Mouse (Mus musculus): ENCODE measurements around the gene Nubp2. TPM values are rescaled to one million over a fixed set of nuclear protein-coding genes. Genes with fewer than 3 reads are reported as not detected.

The Nubp2 gene
- polyA plus RNA-seq, 1 experiment: 96.1 TPM

DNA sequence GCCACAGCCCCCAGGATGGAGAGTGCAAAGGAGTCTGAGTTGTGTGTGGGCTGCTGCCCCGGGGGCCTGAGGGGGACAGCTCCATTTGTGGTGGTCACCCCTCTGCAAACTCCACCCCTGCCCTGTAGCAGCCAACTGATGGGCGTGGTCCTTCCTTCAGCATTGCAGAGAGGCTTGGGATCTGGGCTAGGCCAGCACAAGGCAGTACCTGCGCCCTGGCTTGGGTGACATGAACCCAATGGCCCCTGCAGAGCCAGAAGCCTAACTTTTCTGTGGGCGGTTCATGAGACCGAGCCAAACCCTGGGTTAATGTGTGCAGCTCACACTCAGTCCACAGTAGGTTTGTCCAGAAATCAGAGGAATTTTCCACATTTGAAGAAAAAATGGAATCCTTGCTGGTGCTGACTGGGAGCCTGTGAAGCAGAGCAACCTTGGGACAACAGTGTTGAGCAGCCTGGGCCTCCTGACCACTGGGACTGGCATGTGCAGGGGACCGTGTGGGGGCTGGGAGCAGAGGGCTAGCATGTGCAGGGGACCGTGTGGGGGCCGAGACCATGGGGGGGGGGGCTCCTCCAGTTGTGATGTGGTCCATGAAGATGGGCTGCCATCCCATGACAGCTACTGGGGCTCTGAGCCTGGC, 28.2 kb downstream of the Nubp2 start:
- WGBS: 88% methylated on average over 8 of the region's 8 CpGs
- DNase-seq: no peak
- Histone ChIP-seq H3K27me3 (ENCODE audit: control insufficient read depth, insufficient read depth, low read length) (no peaks in the 10 kb centered on the region), H3K36me3 (ENCODE audit: control insufficient read depth, insufficient read depth, low read length) (peaks cover 6% of the 10 kb centered on the region), H3K4me1 (replicated peaks; ENCODE audit: control insufficient read depth, insufficient read depth, low read length) (no peaks in the 10 kb centered on the region), H3K4me3 (ENCODE audit: control insufficient read depth, insufficient read depth, low read length) (no peak overlapping the region), H3K27ac (ENCODE audit: control insufficient read depth, insufficient read depth, low read length) (no peak overlapping the region)
- TF ChIP-seq CTCF (IDR thresholded peaks at IDR 0.05; ENCODE audit: borderline replicate concordance, control insufficient read depth, extremely low read depth, insufficient read depth, low read length, poor library complexity) (no peak), POLR2A (IDR thresholded peaks at IDR 0.05; ENCODE audit: control insufficient read depth, extremely low read depth, insufficient read depth, low read length, poor library complexity) (no peak)

- no peak for DNase-seq
- H3K27ac ChIP-seq (ENCODE audit: control insufficient read depth, insufficient read depth, low read length): no peak overlapping the region
- H3K27me3 ChIP-seq (ENCODE audit: control insufficient read depth, insufficient read depth, low read length): no peaks in the 10 kb centered on the region
- TF ChIP-seq CTCF (IDR thresholded peaks at IDR 0.05; ENCODE audit: borderline replicate concordance, control insufficient read depth, extremely low read depth, insufficient read depth, low read length, poor library complexity): no peak
- TF ChIP-seq POLR2A (IDR thresholded peaks at IDR 0.05; ENCODE audit: control insufficient read depth, extremely low read depth, insufficient read depth, low read length, poor library complexity): no peak
- peaks cover 6% of the 10 kb centered on the region for H3K36me3 ChIP-seq (ENCODE audit: control insufficient read depth, insufficient read depth, low read length)
- WGBS: 95% methylated on average over 13 of the region's 13 CpGs
- H3K4me3 ChIP-seq (ENCODE audit: control insufficient read depth, insufficient read depth, low read length): no peak overlapping the region
- no peaks in the 10 kb centered on the region for H3K4me1 ChIP-seq (replicated peaks; ENCODE audit: control insufficient read depth, insufficient read depth, low read length)
Observed at GRCm38 (mm10) chr17:24856589-24856988, 29.6 kb downstream of the Nubp2 start.

- Histone ChIP-seq H3K27me3 (ENCODE audit: control insufficient read depth, insufficient read depth, low read length) (no peaks in the 10 kb centered on the region), H3K27ac (ENCODE audit: control insufficient read depth, insufficient read depth, low read length) (no peak overlapping the region), H3K36me3 (ENCODE audit: control insufficient read depth, insufficient read depth, low read length) (peaks cover 1% of the 10 kb centered on the region; the same call in 1 of the 2 replicates), H3K4me1 (replicated peaks; ENCODE audit: control insufficient read depth, insufficient read depth, low read length) (peaks cover 2% of the 10 kb centered on the region; the same call in 1 of the 2 replicates), H3K4me3 (ENCODE audit: control insufficient read depth, insufficient read depth, low read length) (no peak overlapping the region)
- 92% methylated on average over 3 of the region's 3 CpGs for WGBS
- no peak for TF ChIP-seq POLR2A (IDR thresholded peaks at IDR 0.05; ENCODE audit: control insufficient read depth, extremely low read depth, insufficient read depth, low read length, poor library complexity)
- no peak for TF ChIP-seq CTCF (IDR thresholded peaks at IDR 0.05; ENCODE audit: borderline replicate concordance, control insufficient read depth, extremely low read depth, insufficient read depth, low read length, poor library complexity)
- no peak for DNase-seq
Observed at GRCm38 (mm10) chr17:24855838-24856464, 30.2 kb downstream of the Nubp2 start.

GRCm38 (mm10) chr17:24851381-24852125, 34.6 kb downstream of the Nubp2 start:
- Histone ChIP-seq H3K4me1 (replicated peaks; ENCODE audit: control insufficient read depth, insufficient read depth, low read length) (peaks cover 6% of the 10 kb centered on the region), H3K36me3 (ENCODE audit: control insufficient read depth, insufficient read depth, low read length) (no peaks in the 10 kb centered on the region), H3K27ac (ENCODE audit: control insufficient read depth, insufficient read depth, low read length) (no peak overlapping the region), H3K4me3 (ENCODE audit: control insufficient read depth, insufficient read depth, low read length) (no peak overlapping the region), H3K27me3 (ENCODE audit: control insufficient read depth, insufficient read depth, low read length) (no peaks in the 10 kb centered on the region)
- no peak for TF ChIP-seq CTCF (IDR thresholded peaks at IDR 0.05; ENCODE audit: borderline replicate concordance, control insufficient read depth, extremely low read depth, insufficient read depth, low read length, poor library complexity)
- no peak for TF ChIP-seq POLR2A (IDR thresholded peaks at IDR 0.05; ENCODE audit: control insufficient read depth, extremely low read depth, insufficient read depth, low read length, poor library complexity)
- 84% methylated on average over 10 of the region's 10 CpGs for WGBS
- DNase-seq: no peak

DNA sequence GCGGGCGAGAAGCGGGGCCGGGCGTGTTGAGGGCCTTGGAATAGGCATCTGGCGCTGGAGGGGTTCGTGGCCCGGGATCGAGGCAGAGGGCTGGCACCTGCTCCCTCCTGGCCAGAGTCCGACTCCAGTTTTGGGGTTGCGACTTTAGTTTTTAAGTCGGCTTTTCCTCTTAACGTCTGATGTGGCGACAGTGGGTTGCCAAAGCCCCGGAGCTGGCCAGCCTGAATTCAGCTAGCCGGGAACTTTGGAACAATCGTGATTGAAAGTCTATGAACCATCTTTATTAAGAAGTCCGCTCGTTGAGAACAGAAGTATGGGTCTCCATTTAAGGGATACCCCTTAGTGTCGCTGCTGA, 35.4 kb downstream of the Nubp2 start:
- WGBS: 1% methylated on average over 20 of the region's 20 CpGs

GRCm38 (mm10) chr17:24850065-24850772, 35.9 kb downstream of the Nubp2 start, which contains the start of gene Fahd1:
TSS of gene Fahd1 (minus strand) at chr17:24850364.
- WGBS: under 1% methylated on average over 58 of the region's 58 CpGs
- H3K36me3 ChIP-seq (ENCODE audit: control insufficient read depth, insufficient read depth, low read length): no peaks in the 10 kb centered on the region
- H3K4me1 ChIP-seq (replicated peaks; ENCODE audit: control insufficient read depth, insufficient read depth, low read length): peaks cover 6% of the 10 kb centered on the region
- H3K27me3 ChIP-seq (ENCODE audit: control insufficient read depth, insufficient read depth, low read length): no peaks in the 10 kb centered on the region
- peak; percentile 85 for TF ChIP-seq POLR2A (IDR thresholded peaks at IDR 0.05; ENCODE audit: control insufficient read depth, extremely low read depth, insufficient read depth, low read length, poor library complexity)
- TF ChIP-seq CTCF (IDR thresholded peaks at IDR 0.05; ENCODE audit: borderline replicate concordance, control insufficient read depth, extremely low read depth, insufficient read depth, low read length, poor library complexity): 0 out of 2 replicates have a peak, but pooled peaks have one; percentile 23
- peak within 1 kb of the TSS; percentile 15; the same call in 1 of the 2 replicates for H3K27ac ChIP-seq (ENCODE audit: control insufficient read depth, insufficient read depth, low read length)
- H3K4me3 ChIP-seq (ENCODE audit: control insufficient read depth, insufficient read depth, low read length): peak within 1 kb of the TSS; percentile 62
- DNase-seq: peak; percentile 92

More for the DNA sequence above, 35.4 kb downstream of the Nubp2 start:
- DNase-seq: no peak
- H3K4me3 ChIP-seq (ENCODE audit: control insufficient read depth, insufficient read depth, low read length): peak overlapping the region; percentile 62
- no peak overlapping the region for H3K27ac ChIP-seq (ENCODE audit: control insufficient read depth, insufficient read depth, low read length)
- H3K36me3 ChIP-seq (ENCODE audit: control insufficient read depth, insufficient read depth, low read length): no peaks in the 10 kb centered on the region
- TF ChIP-seq CTCF (IDR thresholded peaks at IDR 0.05; ENCODE audit: borderline replicate concordance, control insufficient read depth, extremely low read depth, insufficient read depth, low read length, poor library complexity) (no peak), POLR2A (IDR thresholded peaks at IDR 0.05; ENCODE audit: control insufficient read depth, extremely low read depth, insufficient read depth, low read length, poor library complexity) (no peak)
- no peaks in the 10 kb centered on the region for H3K27me3 ChIP-seq (ENCODE audit: control insufficient read depth, insufficient read depth, low read length)
- H3K4me1 ChIP-seq (replicated peaks; ENCODE audit: control insufficient read depth, insufficient read depth, low read length): peaks cover 6% of the 10 kb centered on the region

All from thymus, adult 2 months (tissue).